Mouse (Mus musculus) left cerebral cortex, postnatal 4 days (tissue): Measurements from ENCODE around the gene Lrba. TPM values are rescaled to one million over a fixed set of nuclear protein-coding genes. Genes with fewer than 3 reads are reported as not detected.

Experiments used
- DNase-seq: peaks from one replicate; pipeline ENCODE4 v3.0.0-alpha.2; 2022
- intact Hi-C: fragments of 180-260 bp; cut with DNase I; formaldehyde crosslinking; loops from one replicate; pipeline ENCODE4 v1.15.1; 2025
- total RNA-seq, 2 experiments: library from RNA; stranded (reverse); gene quantifications; 2 replicates each; pipeline ENCODE4 v1.2.3; 2021

Lrba gene
- total RNA-seq, 2 experiments from 2014 or later = 19.2 to 19.3 TPM

GRCm38 (mm10) chr3:86551011-86551728, 326.7 kb downstream of the Lrba start:
- DNase-seq = peak; percentile 25
- intact Hi-C loops = no loop called here

- DNase-seq = no peak
- intact Hi-C loops = no loop called here
Measured at GRCm38 (mm10) chr3:86552170-86552569, 327.7 kb downstream of the Lrba start.

- intact Hi-C loops = no loop called here
- DNase-seq = no peak
Measured at GRCm38 (mm10) chr3:86558976-86559375, 334.5 kb downstream of the Lrba start.

- intact Hi-C loops = no loop called here
- no peak for DNase-seq
Measured at GRCm38 (mm10) chr3:86559635-86560034, 335.2 kb downstream of the Lrba start.

- no peak for DNase-seq
Measured at GRCm38 (mm10) chr3:86560281-86561022, 336.0 kb downstream of the Lrba start.

GRCm38 (mm10) chr3:86561023-86561344, 336.5 kb downstream of the Lrba start:
- intact Hi-C loops = no loop called here
- DNase-seq = no peak

More at GRCm38 (mm10) chr3:86560281-86561022, 336.0 kb downstream of the Lrba start:
- intact Hi-C loops = no loop called here

- intact Hi-C loops = no loop called here
- no peak for DNase-seq
Measured at GRCm38 (mm10) chr3:86561396-86561795, 336.9 kb downstream of the Lrba start.

- no peak for DNase-seq
- intact Hi-C loops = no loop called here
Measured at GRCm38 (mm10) chr3:86567312-86567711, 342.8 kb downstream of the Lrba start.

GRCm38 (mm10) chr3:86571518-86571917, 347.0 kb downstream of the Lrba start:
- intact Hi-C loops = no loop called here
- DNase-seq = no peak

GRCm38 (mm10) chr3:86572519-86573244, 348.2 kb downstream of the Lrba start:
- DNase-seq = no peak
- intact Hi-C loops = no loop called here

- intact Hi-C loops = no loop called here
- no peak for DNase-seq
Measured at GRCm38 (mm10) chr3:86575312-86575711, 350.8 kb downstream of the Lrba start.

GRCm38 (mm10) chr3:86602284-86602683, 377.8 kb downstream of the Lrba start:
- intact Hi-C loops = no loop called here
- no peak for DNase-seq

- DNase-seq = no peak
- intact Hi-C loops = no loop called here
Measured at GRCm38 (mm10) chr3:86605775-86606174, 381.3 kb downstream of the Lrba start.

GRCm38 (mm10) chr3:86627008-86627743, 402.7 kb downstream of the Lrba start:
- no peak for DNase-seq
- intact Hi-C loops = no loop called here

GRCm38 (mm10) chr3:86629379-86629778, 404.9 kb downstream of the Lrba start:
- no peak for DNase-seq
- intact Hi-C loops = no loop called here

- no peak for DNase-seq
- intact Hi-C loops = no loop called here
Measured at GRCm38 (mm10) chr3:86635464-86635863, 411.0 kb downstream of the Lrba start.

GRCm38 (mm10) chr3:86635940-86636339, 411.5 kb downstream of the Lrba start:
- intact Hi-C loops = no loop called here
- no peak for DNase-seq

GRCm38 (mm10) chr3:86638552-86639348, 414.3 kb downstream of the Lrba start:
- intact Hi-C loops = no loop called here

GRCm38 (mm10) chr3:86641393-86641792, 416.9 kb downstream of the Lrba start:
- intact Hi-C loops = no loop called here

More at GRCm38 (mm10) chr3:86638552-86639348, 414.3 kb downstream of the Lrba start:
- DNase-seq = no peak

GRCm38 (mm10) chr3:86641796-86642195, 417.3 kb downstream of the Lrba start:
- no peak for DNase-seq
- intact Hi-C loops = no loop called here

More at GRCm38 (mm10) chr3:86641393-86641792, 416.9 kb downstream of the Lrba start:
- DNase-seq = no peak
